Mouse (Mus musculus): Measurements from ENCODE around the gene Olfr1391. TPM values are rescaled to one million over a fixed set of nuclear protein-coding genes. Genes with fewer than 3 reads are reported as not detected.
"Not testable (repeated sequence)": the region's sequence is repeated elsewhere in the genome, so short reads cannot be mapped to it uniquely, and the experiment has no call there.

Gene Olfr1391
- polyA plus RNA-seq (2015; fragmentation: Nextera tagmentation; extraction: Ambion mirVana) = not detected in 2 replicates

- H3K4me2 ChIP-seq (ENCODE audit: low read depth, low read length) = no peak within 1 kb of the TSS
- H3K4me1 ChIP-seq (ENCODE audit: insufficient read depth) = no peaks in the 10 kb centered on the region
- H3K36me3 ChIP-seq (replicated peaks; ENCODE audit: insufficient read depth, low read length) = no peaks in the 10 kb centered on the region
- no peaks in the 10 kb centered on the region for H3K9me3 ChIP-seq (ENCODE audit: low read length)
- DNase-seq (no peak), ATAC-seq (no peak)
- no peak within 1 kb of the TSS for H3K9ac ChIP-seq (replicated peaks)
- TF ChIP-seq CTCF (IDR thresholded peaks at IDR 0.05; ENCODE audit: low read depth) (no peak), EP300 (IDR thresholded peaks at IDR 0.05; ENCODE audit: low read depth) (no peak)
- no peak within 1 kb of the TSS for H3K27ac ChIP-seq (ENCODE audit: low read depth)
- H3K27me3 ChIP-seq (ENCODE audit: insufficient read depth, low read length) = no peaks in the 10 kb centered on the region
- WGBS (ENCODE audit: insufficient replicate concordance) = 75% methylated on average over 2 of the region's 2 CpGs
- H3K4me3 ChIP-seq (ENCODE audit: low read depth, low read length) = no peak within 1 kb of the TSS
Measured at GRCm38 (mm10) chr11:49322442-49322841, at the start of gene Olfr1391. Gene Olfr1391, plus strand, starts transcription at chr11:49322742.

- H3K27me3 ChIP-seq (ENCODE audit: insufficient read depth, low read length) = no peaks in the 10 kb centered on the region
- TF ChIP-seq EP300 (IDR thresholded peaks at IDR 0.05; ENCODE audit: low read depth) (no peak), CTCF (IDR thresholded peaks at IDR 0.05; ENCODE audit: low read depth) (no peak)
- H3K9ac ChIP-seq (replicated peaks) = no peak overlapping the region
- no peak overlapping the region for H3K4me3 ChIP-seq (ENCODE audit: low read depth, low read length)
- H3K9me3 ChIP-seq (ENCODE audit: low read length) = no peaks in the 10 kb centered on the region
- ATAC-seq (no peak), DNase-seq (no peak)
- WGBS (ENCODE audit: insufficient replicate concordance) = 69% methylated on average over 11 of the region's 11 CpGs
- no peak overlapping the region for H3K27ac ChIP-seq (ENCODE audit: low read depth)
- H3K4me2 ChIP-seq (ENCODE audit: low read depth, low read length) = no peak overlapping the region
- H3K36me3 ChIP-seq (replicated peaks; ENCODE audit: insufficient read depth, low read length) = no peaks in the 10 kb centered on the region
- no peaks in the 10 kb centered on the region for H3K4me1 ChIP-seq (ENCODE audit: insufficient read depth)
Measured at GRCm38 (mm10) chr11:49273834-49274519, 48.6 kb upstream of the Olfr1391 start.

GRCm38 (mm10) chr11:49278222-49278621, 44.3 kb upstream of the Olfr1391 start, which contains the start of gene Olfr1393:
Gene Olfr1393, plus strand, starts transcription at chr11:49278304.
- H3K27me3 ChIP-seq (ENCODE audit: insufficient read depth, low read length) = no peaks in the 10 kb centered on the region
- DNase-seq = no peak
- no peaks in the 10 kb centered on the region for H3K9me3 ChIP-seq (ENCODE audit: low read length)
- H3K4me1 ChIP-seq (ENCODE audit: insufficient read depth) = no peaks in the 10 kb centered on the region
- no peak for TF ChIP-seq CTCF (IDR thresholded peaks at IDR 0.05; ENCODE audit: low read depth)
- no peak for TF ChIP-seq EP300 (IDR thresholded peaks at IDR 0.05; ENCODE audit: low read depth)
- no peak within 1 kb of the TSS for H3K27ac ChIP-seq (ENCODE audit: low read depth)
- 56% methylated on average over 3 of the region's 3 CpGs for WGBS (ENCODE audit: insufficient replicate concordance)
- H3K9ac ChIP-seq (replicated peaks) = no peak within 1 kb of the TSS
- no peak within 1 kb of the TSS for H3K4me2 ChIP-seq (ENCODE audit: low read depth, low read length)
- no peak for ATAC-seq
- no peak within 1 kb of the TSS for H3K4me3 ChIP-seq (ENCODE audit: low read depth, low read length)
- no peaks in the 10 kb centered on the region for H3K36me3 ChIP-seq (replicated peaks; ENCODE audit: insufficient read depth, low read length)

- H3K27me3 ChIP-seq (ENCODE audit: insufficient read depth, low read length); DNase-seq; H3K9me3 ChIP-seq (ENCODE audit: low read length); H3K4me1 ChIP-seq (ENCODE audit: insufficient read depth); H3K4me2 ChIP-seq (ENCODE audit: low read depth, low read length); H3K27ac ChIP-seq (ENCODE audit: low read depth); H3K9ac ChIP-seq (replicated peaks); H3K4me3 ChIP-seq (ENCODE audit: low read depth, low read length); H3K36me3 ChIP-seq (replicated peaks; ENCODE audit: insufficient read depth, low read length); ATAC-seq: not testable (repeated sequence)
- 55% methylated on average over 1 of the region's 1 CpGs for WGBS (ENCODE audit: insufficient replicate concordance)
Measured at GRCm38 (mm10) chr11:49284982-49285381, 37.6 kb upstream of the Olfr1391 start, which contains the start of gene Olfr1392. Gene Olfr1392, plus strand, starts transcription at chr11:49285282.

DNA sequence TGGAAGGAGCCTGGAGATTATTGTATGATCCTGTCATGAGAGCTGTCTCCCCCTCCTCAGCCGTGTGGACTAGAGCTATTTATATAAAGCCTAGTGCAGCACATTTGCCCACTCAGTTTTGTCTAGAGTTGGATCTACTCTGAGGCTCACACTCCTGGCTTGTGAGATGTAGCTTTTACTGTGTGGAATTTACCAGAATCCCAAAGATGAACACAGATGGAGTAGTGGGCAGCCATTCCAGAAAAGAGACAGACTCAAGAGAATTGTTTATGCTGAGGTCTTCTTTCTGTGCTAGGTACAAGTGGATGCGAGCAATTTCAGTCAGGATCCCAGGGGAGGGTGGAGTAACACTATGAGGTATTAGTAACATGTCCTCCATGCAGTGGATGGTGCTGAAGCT, 35.3 kb upstream of the Olfr1391 start:
- Histone ChIP-seq H3K4me1 (ENCODE audit: insufficient read depth) (no peaks in the 10 kb centered on the region), H3K27ac (ENCODE audit: low read depth) (no peak overlapping the region), H3K4me3 (ENCODE audit: low read depth, low read length) (no peak overlapping the region), H3K27me3 (ENCODE audit: insufficient read depth, low read length) (no peaks in the 10 kb centered on the region), H3K4me2 (ENCODE audit: low read depth, low read length) (no peak overlapping the region), H3K36me3 (replicated peaks; ENCODE audit: insufficient read depth, low read length) (no peaks in the 10 kb centered on the region), H3K9me3 (ENCODE audit: low read length) (no peaks in the 10 kb centered on the region), H3K9ac (replicated peaks) (no peak overlapping the region)
- ATAC-seq (no peak), DNase-seq (no peak)
- WGBS (ENCODE audit: insufficient replicate concordance) = 66% methylated on average over 2 of the region's 2 CpGs
- TF ChIP-seq EP300 (IDR thresholded peaks at IDR 0.05; ENCODE audit: low read depth) = no peak
- TF ChIP-seq CTCF (IDR thresholded peaks at IDR 0.05; ENCODE audit: low read depth) = no peak

GRCm38 (mm10) chr11:49292777-49293176, 29.8 kb upstream of the Olfr1391 start:
- DNase-seq (no peak), ATAC-seq (no peak)
- no peaks in the 10 kb centered on the region for H3K36me3 ChIP-seq (replicated peaks; ENCODE audit: insufficient read depth, low read length)
- no peaks in the 10 kb centered on the region for H3K27me3 ChIP-seq (ENCODE audit: insufficient read depth, low read length)
- H3K4me3 ChIP-seq (ENCODE audit: low read depth, low read length) = no peak overlapping the region
- no peaks in the 10 kb centered on the region for H3K4me1 ChIP-seq (ENCODE audit: insufficient read depth)
- H3K9me3 ChIP-seq (ENCODE audit: low read length) = no peaks in the 10 kb centered on the region
- no peak overlapping the region for H3K9ac ChIP-seq (replicated peaks)
- WGBS (ENCODE audit: insufficient replicate concordance) = 69% methylated on average over 3 of the region's 3 CpGs
- H3K27ac ChIP-seq (ENCODE audit: low read depth) = no peak overlapping the region
- TF ChIP-seq EP300 (IDR thresholded peaks at IDR 0.05; ENCODE audit: low read depth) (no peak), CTCF (IDR thresholded peaks at IDR 0.05; ENCODE audit: low read depth) (no peak)
- H3K4me2 ChIP-seq (ENCODE audit: low read depth, low read length) = no peak overlapping the region

Measured in liver, postnatal 0 days (tissue).